Mouse (Mus musculus) lung, embryonic 16.5 days (tissue): ENCODE data around the gene Slc22a12. TPM values are rescaled to one million over a fixed set of nuclear protein-coding genes. Genes with fewer than 3 reads are reported as not detected.
A peak's percentile ranks its signal among the peaks of the same experiment; 100 is the strongest.

Experiments used
- ATAC-seq: fragments of 200-750 bp; cut with Nextera tagmentation; 2 replicates; pipeline ENCODE4 v1.8.0; 2017; ENCODE audit warnings: low read depth, mild to moderate bottlenecking, moderate library complexity
- H3K27ac ChIP-seq: fragments of 300-500 bp; sonication (generic); 2 replicates; pipeline ENCODE4 v1.5.1; 2014; ENCODE audit warnings: mild to moderate bottlenecking, control low read depth, low read length
- H3K27me3 ChIP-seq: fragments of 300-500 bp; sonication (generic); 2 replicates; pipeline ENCODE4 v1.6.1; 2014; ENCODE audit warnings: low read depth, low read length, mixed read lengths; ENCODE audit not compliant: control insufficient read depth, insufficient read depth
- H3K36me3 ChIP-seq: fragments of 300-500 bp; sonication (generic); 2 replicates; pipeline ENCODE4 v1.6.1; 2014; ENCODE audit warnings: low read length; ENCODE audit not compliant: control insufficient read depth, insufficient read depth
- H3K4me1 ChIP-seq: fragments of 300-500 bp; sonication (generic); replicated peaks from 2 replicates; pipeline ENCODE4 v1.6.1; 2014; ENCODE audit warnings: low read length, mixed read lengths; ENCODE audit not compliant: control insufficient read depth, insufficient read depth
- H3K4me2 ChIP-seq: fragments of 300-500 bp; sonication (generic); 2 replicates; pipeline ENCODE4 v1.6.1; 2014; ENCODE audit warnings: low read depth, low read length, control low read depth
- H3K4me3 ChIP-seq: fragments of 300-500 bp; sonication (generic); 2 replicates; pipeline ENCODE4 v1.5.1; 2014; ENCODE audit warnings: mild to moderate bottlenecking, low read length, control low read depth
- H3K9ac ChIP-seq: fragments of 300-500 bp; sonication (generic); 2 replicates; pipeline ENCODE4 v1.6.1; 2014; ENCODE audit warnings: low read length, control low read depth
- H3K9me3 ChIP-seq: fragments of 300-500 bp; sonication (generic); 2 replicates; pipeline ENCODE4 v1.6.1; 2016; ENCODE audit warnings: low read length; ENCODE audit not compliant: control insufficient read depth
- WGBS: fragments of 180-500 bp; shearing (Covaris S2); extraction: QIAGEN DNeasy Blood & Tissue Kit; methylation state at CpG from one replicate; pipeline ENCODE4 v1.1.7; 2014; 5-methylcytosine and 5-hydroxymethylcytosine counted together
- polyA plus RNA-seq: library from polyadenylated mRNA; unstranded; fragments of >200 nt; fragmentation: Nextera tagmentation; extraction: Ambion mirVana; gene quantifications from 2 replicates; pipeline ENCODE4 v1.2.1, GENCODE M21; 2015

Gene Slc22a12
- polyA plus RNA-seq, 1 experiment from 2014 or later = not detected

DNA sequence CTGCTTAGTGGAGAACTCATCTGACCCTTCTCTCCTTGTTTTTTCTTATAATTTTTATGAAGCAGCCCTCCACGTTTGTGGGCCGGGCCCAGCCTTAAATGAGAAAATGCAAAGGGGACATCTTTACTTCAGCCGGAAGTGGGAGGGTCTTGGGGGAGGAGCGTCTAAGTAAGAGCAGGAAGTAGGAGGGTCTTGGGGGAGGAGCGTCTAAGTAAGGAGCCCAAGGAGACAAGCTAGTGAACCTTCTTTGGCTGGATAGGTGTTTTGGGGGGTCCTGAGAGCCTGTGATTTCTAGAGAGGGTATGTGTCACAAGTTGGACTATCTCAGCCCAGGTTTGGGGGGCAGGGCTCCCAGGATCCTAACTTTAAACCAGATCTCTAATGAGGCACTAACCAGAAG, 27.4 kb downstream of the Slc22a12 start:
- no peaks in the 10 kb centered on the region for H3K36me3 ChIP-seq
- no peak overlapping the region for H3K4me2 ChIP-seq
- H3K27me3 ChIP-seq = peaks cover 18% of the 10 kb centered on the region
- H3K9ac ChIP-seq = no peak overlapping the region
- 50% methylated on average over 5 of the region's 5 CpGs for WGBS
- no peak overlapping the region for H3K4me3 ChIP-seq
- no peak for ATAC-seq
- H3K27ac ChIP-seq = no peak overlapping the region
- no peaks in the 10 kb centered on the region for H3K9me3 ChIP-seq
- no peaks in the 10 kb centered on the region for H3K4me1 ChIP-seq

DNA sequence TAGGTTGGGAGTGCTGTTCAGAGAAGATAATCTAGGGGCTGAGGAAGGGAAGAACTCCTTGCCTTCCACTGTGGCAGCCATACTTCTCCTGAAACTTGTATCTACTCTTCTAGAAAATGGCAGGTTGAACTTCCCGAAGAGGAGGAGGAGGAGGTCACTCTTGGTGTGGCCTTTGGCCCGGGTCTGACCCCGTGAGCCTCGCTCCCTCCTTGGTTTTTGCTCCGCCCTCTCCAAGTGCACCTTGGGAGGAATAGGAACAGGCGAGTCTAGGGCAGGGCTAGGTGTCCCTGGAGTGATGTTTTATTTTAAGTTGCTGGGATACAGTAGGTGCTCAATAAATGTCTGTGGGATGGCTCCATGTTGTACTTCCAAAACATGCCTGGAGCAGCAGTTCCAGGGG, 27.9 kb downstream of the Slc22a12 start:
- H3K9me3 ChIP-seq = no peaks in the 10 kb centered on the region
- ATAC-seq = no peak
- H3K9ac ChIP-seq = no peak overlapping the region
- H3K36me3 ChIP-seq = no peaks in the 10 kb centered on the region
- 67% methylated on average over 6 of the region's 6 CpGs for WGBS
- no peaks in the 10 kb centered on the region for H3K4me1 ChIP-seq
- peaks cover 18% of the 10 kb centered on the region for H3K27me3 ChIP-seq
- H3K4me3 ChIP-seq = no peak overlapping the region
- no peak overlapping the region for H3K4me2 ChIP-seq
- H3K27ac ChIP-seq = no peak overlapping the region

DNA sequence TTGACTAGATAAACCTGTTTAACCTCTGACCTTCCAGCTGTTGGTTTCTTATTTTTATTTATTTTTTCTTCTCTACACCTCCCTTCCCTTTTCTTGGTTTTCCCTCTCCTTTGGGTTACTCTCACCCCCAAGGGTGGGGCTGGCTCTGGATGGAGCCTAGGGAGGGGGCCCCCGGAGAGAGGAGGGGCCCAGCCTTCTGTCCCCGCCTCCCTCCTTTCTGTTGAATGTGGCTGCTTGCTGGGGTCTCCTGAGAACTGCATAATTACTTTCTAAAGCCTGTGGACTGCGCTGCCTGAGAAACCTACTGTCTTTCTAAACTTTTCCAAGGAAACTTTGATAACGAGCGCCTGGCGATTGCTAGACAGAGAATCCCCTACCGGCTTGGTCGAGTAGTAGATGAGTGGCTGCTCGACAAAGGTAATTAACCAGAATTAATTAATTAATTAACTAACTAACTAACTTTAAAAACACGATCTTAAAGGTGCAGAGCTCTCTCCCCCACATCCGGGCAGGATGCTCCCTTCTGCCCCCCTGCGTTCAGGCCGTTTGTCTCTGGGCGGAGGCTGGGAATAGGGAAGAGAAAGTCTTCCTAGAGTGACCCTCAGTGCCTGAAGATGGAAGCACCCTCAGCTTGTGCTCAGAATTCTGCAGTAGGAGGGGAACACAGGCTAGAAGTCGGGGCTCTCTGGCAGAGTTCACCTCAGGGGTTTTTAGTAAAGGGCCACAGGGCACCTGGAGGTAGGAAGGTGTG, 29.3 kb downstream of the Slc22a12 start:
- no peaks in the 10 kb centered on the region for H3K9me3 ChIP-seq
- WGBS = 10% methylated on average over 15 of the region's 15 CpGs
- H3K36me3 ChIP-seq = no peaks in the 10 kb centered on the region
- no peaks in the 10 kb centered on the region for H3K4me1 ChIP-seq
- H3K27ac ChIP-seq = no peak overlapping the region
- no peak overlapping the region for H3K4me2 ChIP-seq
- H3K27me3 ChIP-seq = peaks cover 18% of the 10 kb centered on the region
- no peak for ATAC-seq
- no peak overlapping the region for H3K4me3 ChIP-seq
- no peak overlapping the region for H3K9ac ChIP-seq

DNA sequence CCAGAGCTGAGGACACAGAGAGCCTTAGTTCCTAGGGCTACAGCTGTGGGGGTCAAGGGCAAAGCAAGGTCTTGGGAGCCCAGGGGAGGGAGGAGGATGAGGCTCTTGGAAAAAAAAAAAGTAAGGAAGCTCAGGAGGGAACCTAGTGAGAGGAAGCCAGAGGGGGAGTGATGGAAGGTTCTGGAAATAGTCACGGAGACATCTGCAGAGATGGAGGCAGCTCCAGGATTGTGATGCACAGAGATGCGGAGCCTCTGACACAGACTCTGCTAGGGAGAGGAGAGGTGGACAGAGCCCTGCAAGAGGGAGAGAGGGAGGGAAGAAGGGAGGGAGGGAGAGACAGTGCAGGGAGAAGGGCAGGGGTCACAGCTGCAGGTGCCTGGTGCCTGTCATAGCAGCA, 32.3 kb downstream of the Slc22a12 start:
- ATAC-seq = no peak
- no peak overlapping the region for H3K9ac ChIP-seq
- H3K9me3 ChIP-seq = no peaks in the 10 kb centered on the region
- no peaks in the 10 kb centered on the region for H3K4me1 ChIP-seq
- H3K36me3 ChIP-seq = no peaks in the 10 kb centered on the region
- H3K4me2 ChIP-seq = no peak overlapping the region
- WGBS = 66% methylated on average over 2 of the region's 2 CpGs
- H3K27ac ChIP-seq = no peak overlapping the region
- peaks cover 24% of the 10 kb centered on the region for H3K27me3 ChIP-seq
- H3K4me3 ChIP-seq = no peak overlapping the region

DNA sequence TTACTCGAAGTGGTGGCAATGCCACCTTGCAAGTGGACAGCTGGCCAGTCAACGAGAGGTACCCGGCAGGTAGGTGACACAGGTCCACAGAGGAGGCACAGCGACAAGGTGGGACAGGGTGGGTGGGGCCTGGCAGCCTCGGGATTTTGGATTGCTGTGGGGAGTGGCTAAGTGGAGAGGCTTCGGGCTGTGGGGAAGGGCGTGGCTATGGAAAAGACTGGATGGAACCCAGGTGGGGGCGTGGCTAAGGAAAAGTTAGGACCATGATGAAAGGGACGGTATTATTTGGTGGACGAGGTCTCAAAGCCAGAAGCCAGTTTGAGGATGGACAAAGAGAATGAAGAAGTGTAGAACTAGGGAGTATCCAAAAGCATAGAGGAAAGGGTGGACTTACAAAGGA, 33.0 kb downstream of the Slc22a12 start:
- Histone ChIP-seq H3K4me1 (no peaks in the 10 kb centered on the region), H3K27me3 (peaks cover 24% of the 10 kb centered on the region)
- 60% methylated on average over 10 of the region's 10 CpGs for WGBS

DNA sequence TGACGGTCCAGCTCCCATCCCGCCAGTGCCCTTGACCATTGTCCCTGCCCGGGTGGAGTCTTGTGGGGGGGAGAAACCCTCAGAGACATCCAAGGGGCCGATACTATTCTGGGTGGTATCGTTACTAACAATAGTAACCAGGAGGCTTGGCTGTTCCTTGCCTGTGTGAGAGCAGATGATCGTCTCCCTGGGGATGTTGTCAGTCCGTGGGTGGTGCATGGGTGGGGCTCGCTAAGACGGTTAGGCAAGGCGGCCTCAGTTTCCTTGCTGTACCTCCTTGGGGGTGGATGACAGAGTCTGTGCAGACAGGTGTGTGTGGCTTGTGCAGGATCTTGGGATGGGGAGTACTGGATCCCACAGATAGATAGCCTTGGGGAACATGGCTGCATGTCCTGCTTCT, 35.4 kb downstream of the Slc22a12 start:
- Histone ChIP-seq H3K4me1 (peaks cover 7% of the 10 kb centered on the region), H3K4me2 (no peak overlapping the region), H3K9ac (no peak overlapping the region), H3K27me3 (peaks cover 27% of the 10 kb centered on the region), H3K27ac (no peak overlapping the region), H3K36me3 (no peaks in the 10 kb centered on the region), H3K4me3 (no peak overlapping the region), H3K9me3 (no peaks in the 10 kb centered on the region)
- 37% methylated on average over 10 of the region's 10 CpGs for WGBS
- no peak for ATAC-seq

More for the DNA sequence above, 33.0 kb downstream of the Slc22a12 start:
- no peak for ATAC-seq
- H3K9ac ChIP-seq = no peak overlapping the region
- no peaks in the 10 kb centered on the region for H3K36me3 ChIP-seq
- H3K27ac ChIP-seq = no peak overlapping the region
- no peak overlapping the region for H3K4me3 ChIP-seq
- H3K9me3 ChIP-seq = no peaks in the 10 kb centered on the region
- H3K4me2 ChIP-seq = no peak overlapping the region

DNA sequence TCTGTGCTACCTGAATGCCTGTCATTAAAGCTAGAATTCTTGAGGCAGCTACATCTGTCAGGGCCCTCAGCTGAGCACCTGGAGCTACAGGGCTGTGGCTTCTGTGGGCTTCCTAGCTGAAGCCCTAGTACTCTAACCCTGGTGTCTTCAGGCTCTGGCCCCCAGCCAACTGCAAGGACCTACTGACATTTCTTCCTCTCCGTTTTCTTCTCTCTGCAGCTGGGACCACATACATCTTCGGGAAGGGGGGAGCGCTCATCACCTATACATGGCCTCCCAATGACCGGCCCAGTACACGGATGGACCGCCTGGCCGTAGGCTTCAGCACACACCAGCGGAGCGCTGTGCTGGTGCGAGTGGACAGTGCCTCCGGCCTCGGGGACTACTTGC, 38.2 kb downstream of the Slc22a12 start:
- H3K9me3 ChIP-seq = no peaks in the 10 kb centered on the region
- H3K4me3 ChIP-seq = no peak overlapping the region

DNA sequence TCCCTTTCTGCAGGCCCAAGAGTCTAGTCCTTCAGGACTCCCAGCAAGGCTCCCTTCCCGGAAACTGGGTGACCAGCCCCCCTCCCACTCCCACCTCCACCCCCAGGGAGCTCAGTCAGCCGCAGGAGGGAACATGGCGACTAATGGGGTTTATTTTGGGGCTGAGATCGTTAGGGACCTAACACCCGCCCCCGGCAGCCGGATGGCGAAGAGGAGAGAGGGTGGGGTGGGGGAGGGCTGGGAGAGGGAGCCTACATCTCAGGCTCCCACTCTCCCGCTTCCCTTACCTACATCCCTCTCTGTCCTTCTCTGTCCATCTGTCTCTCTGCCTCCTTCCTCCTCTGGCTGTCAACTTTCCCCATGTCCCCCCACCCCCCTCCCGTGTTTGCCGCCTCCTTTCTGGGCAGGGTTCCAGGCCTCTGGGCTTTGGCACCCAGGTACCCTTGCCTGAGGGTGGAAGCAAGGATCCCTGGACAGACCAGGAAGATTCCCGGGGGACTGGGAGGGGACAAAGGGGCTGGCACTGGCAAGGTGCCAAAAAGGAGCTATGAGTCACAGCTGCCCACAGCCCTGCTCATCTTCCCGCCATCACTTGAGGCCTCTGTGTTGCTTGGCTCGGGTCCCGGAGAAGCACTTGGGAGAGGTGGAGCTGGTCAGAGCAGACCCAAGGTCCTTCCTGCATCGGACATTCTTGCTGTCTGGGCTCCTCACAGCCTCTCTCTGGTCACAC, 38.7 kb downstream of the Slc22a12 start:
- H3K27ac ChIP-seq = no peak overlapping the region
- H3K9ac ChIP-seq = no peak overlapping the region
- H3K27me3 ChIP-seq = peaks cover 53% of the 10 kb centered on the region
- H3K9me3 ChIP-seq = no peaks in the 10 kb centered on the region
- H3K4me3 ChIP-seq = no peak overlapping the region
- H3K4me1 ChIP-seq = peaks cover 14% of the 10 kb centered on the region
- ATAC-seq = no peak
- H3K36me3 ChIP-seq = no peaks in the 10 kb centered on the region
- WGBS = 21% methylated on average over 15 of the region's 16 CpGs
- H3K4me2 ChIP-seq = no peak overlapping the region

More for the DNA sequence above, 38.2 kb downstream of the Slc22a12 start:
- WGBS = 72% methylated on average over 12 of the region's 12 CpGs
- no peak for ATAC-seq
- Histone ChIP-seq H3K27ac (no peak overlapping the region), H3K4me2 (no peak overlapping the region), H3K9ac (no peak overlapping the region), H3K27me3 (peaks cover 47% of the 10 kb centered on the region), H3K4me1 (peaks cover 14% of the 10 kb centered on the region), H3K36me3 (no peaks in the 10 kb centered on the region)

DNA sequence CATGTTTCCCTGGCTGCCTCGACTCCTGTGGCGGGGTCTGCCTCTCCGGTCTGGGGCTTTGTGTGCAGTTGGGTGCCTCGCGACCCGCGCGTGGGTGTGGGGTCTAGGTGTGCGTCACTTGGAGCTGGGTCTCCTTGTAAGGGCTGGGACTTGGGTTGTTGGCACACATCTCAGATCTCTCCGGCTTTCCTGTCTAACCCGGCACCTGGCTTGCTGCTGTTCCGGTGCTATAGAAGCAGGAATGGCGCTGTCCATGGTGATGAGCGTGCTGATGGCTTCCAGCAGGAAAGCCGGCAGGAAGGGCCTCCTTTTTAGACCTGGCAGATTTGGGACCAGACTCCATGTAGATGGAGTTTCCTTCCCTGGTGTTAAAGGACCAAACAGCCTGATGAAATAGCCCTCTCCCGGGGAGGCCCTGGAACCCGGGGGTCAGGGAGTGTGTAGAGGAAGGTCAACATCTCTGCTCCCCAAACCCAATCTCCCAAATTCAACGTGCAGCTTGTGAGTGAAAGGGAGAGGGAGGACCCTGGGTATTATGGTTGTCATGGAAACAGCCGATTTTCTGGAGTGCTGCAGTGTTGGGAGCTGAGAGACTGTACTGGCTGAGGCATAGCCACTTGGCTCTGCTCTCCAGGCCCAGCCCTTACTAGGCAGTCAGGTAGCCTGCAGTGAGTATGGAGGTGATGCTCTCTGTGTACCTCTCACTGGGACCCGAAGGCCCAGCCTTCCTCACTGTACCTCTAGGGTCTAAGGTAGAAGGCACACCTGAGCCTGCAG, 40.1 kb downstream of the Slc22a12 start:
- ATAC-seq = peak; percentile 32; the same call in 1 of the 2 replicates
- 4% methylated on average over 20 of the region's 20 CpGs for WGBS
- Histone ChIP-seq H3K36me3 (no peaks in the 10 kb centered on the region), H3K4me1 (peaks cover 20% of the 10 kb centered on the region), H3K27me3 (peaks cover 66% of the 10 kb centered on the region), H3K27ac (no peak overlapping the region), H3K4me3 (peak overlapping the region; percentile 14), H3K4me2 (peak overlapping the region; percentile 49), H3K9ac (no peak overlapping the region), H3K9me3 (no peaks in the 10 kb centered on the region)
